Mouse (Mus musculus): ENCODE data around the gene Fscn2.
"Not testable (repeated sequence)": the region's sequence is repeated elsewhere in the genome, so short reads cannot be mapped to it uniquely, and the experiment has no call there.

Fscn2 gene

DNA sequence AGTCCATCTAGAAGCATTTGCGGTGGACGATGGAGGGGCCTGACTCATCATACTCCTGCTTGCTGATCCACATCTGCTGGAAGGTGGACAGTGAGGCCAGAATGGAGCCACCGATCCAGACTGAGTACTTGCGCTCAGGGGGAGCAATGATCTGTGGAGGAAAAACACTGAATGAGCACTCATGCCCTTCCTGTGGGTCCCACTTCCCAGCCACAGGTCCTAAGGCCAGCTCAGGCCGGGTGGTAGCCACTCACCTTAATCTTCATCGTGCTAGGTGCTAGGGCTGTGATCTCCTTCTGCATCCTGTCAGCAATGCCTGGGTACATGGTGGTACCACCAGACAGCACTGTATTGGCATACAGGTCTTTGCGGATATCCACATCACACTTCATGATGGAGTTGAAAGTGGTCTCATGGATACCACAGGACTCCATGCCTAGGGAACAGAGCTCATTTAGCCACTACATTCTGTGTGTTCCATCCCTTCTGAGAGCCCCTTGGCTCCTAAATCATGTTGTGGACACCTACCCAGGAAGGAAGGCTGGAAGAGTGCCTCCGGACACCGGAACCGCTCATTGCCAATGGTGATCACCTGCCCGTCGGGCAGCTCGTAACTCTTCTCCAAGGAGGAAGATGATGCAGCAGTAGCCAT is 14.8 kb upstream of the Fscn2 start:
- not testable (repeated sequence) for DNase-seq

GRCm38 (mm10) chr11:120347301-120347700 is 14.0 kb upstream of the Fscn2 start:
- no peak for DNase-seq

DNA sequence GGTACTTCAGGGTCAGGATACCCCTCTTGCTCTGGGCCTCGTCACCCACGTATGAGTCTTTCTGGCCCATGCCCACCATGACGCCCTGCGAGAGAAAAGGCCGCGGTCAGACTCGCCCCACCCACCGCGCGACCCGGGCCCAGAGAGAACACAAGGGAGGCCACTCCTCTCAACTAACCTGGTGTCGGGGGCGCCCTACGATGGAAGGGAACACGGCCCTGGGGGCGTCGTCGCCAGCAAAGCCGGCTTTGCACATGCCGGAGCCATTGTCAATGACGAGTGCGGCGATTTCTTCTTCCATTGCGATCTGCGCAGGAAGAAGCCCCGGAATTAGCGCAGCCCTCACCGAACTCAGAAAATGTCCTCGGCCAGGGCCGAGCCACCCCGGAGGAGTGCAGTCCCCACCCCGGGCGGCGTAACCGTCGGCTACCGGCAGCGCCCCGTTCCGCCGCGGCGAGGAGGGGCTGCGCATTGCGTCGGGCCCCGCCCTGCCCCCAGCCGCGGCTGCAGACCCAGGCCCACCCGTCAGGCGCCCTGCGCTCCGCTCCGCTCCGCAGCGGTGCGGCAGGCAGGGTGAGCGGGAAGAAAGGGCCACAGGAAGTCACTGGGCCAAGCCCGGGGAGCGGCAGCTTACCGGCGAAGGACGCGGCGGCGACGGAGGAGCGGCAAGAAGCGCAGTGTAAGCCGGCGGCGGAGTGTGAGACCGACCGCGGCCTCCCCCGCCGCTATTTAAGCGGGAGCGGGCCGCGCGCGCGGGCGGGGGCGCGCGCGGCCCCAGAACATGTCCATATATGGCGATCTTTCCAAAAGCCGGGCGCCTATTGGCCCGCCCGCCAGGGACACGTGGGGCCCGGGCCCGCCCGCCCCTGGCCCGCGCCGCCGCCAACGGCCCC is 13.3 kb upstream of the Fscn2 start, which contains the start of gene Actg1:
Actg1 (minus strand) TSS at position 752 of the 893 bp plus-strand sequence.
- peak; percentile 95 for DNase-seq

- DNase-seq, result peak; percentile 86
Measured at GRCm38 (mm10) chr11:120348684-120349370, 12.5 kb upstream of the Fscn2 start.

DNA sequence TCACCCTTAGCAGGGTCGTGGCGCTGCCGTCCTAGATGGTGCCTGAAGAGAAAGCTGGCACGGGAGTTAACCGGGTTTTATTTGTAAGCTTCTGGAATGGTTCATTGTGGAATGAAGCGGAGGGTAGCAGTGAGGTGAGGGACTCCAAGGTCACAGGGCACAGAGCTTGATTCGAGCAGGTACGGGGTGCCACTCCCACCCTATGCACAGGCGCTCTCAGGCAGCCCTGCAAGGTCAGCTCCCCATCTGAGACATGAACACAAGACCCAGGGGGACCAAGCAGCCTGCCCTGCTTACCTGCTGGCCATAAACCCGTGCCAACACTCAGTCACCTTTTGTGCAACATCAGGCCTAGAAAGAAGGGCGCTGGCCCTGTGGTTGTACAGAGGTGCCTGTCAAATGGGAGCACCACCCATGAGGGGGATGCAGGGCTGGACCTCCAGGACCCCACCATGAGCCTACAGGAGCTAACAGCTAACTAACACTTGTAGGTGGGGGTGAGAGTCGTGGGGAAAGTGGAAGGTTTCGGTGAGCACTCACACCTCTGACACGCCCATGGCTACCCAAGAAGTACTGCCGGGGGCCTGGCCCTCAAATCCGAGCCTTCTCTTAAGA is 11.9 kb upstream of the Fscn2 start:
- no peak for DNase-seq

- peak; percentile 95 for DNase-seq
Measured at GRCm38 (mm10) chr11:120349986-120350702, 11.2 kb upstream of the Fscn2 start.

- no peak for DNase-seq
Measured at GRCm38 (mm10) chr11:120350711-120351110, 10.6 kb upstream of the Fscn2 start.

DNA sequence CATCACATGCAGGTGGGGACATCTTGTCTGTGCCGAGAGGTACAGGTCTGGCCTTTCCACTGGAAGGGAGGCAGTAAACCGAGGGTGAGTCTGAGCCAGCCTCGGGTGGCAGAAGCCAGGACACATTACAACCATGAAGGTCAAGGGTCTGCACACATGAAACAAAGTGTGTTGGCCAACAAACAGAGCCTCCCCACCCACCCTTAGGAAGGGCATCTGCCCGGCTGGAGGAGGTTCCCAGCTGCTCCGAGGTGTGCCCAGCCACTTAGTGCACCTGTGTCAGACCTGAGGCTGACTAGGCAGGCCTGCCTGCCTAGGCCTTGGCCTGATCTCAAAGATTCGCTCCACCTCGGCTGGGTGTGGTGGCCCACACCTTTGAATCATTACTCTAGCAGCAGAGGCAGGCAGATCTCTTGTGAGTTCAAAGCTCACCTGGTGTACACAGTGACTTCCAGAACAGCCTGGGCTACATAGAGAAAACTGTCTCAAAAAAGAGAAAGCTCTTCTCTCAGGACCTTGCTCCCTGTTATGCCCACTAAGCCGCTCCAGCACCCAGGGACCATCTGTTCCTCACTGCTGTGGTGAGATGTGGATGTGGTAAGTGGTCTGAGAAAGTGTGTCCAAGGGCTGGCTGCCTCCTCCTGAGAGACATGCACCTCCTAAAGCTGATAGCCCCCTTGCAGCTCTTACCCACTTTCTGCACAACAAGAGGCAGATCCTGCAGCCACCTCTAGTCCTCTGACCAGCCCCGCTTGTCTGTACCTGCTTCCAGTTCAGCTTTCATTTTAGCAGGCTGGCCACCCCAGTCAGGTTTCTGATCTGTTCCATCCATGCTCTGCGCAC is 9.9 kb upstream of the Fscn2 start:
- no peak for DNase-seq

DNA sequence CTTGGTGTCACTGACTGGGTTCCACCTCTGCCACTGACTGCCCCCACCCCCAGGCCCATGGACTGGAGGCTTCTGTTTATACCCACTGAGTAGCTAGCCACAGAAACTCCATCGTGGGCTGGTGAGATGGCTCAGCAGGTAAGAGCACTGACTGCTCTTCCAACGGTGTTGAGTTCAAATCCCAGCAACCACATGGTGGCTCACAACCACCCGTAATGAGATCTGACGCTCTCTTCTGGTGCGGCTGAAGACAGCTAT is 9.3 kb upstream of the Fscn2 start:
- DNase-seq, result not testable (repeated sequence)

GRCm38 (mm10) chr11:120352571-120353290 is 8.6 kb upstream of the Fscn2 start:
- peak; percentile 85 for DNase-seq

DNA sequence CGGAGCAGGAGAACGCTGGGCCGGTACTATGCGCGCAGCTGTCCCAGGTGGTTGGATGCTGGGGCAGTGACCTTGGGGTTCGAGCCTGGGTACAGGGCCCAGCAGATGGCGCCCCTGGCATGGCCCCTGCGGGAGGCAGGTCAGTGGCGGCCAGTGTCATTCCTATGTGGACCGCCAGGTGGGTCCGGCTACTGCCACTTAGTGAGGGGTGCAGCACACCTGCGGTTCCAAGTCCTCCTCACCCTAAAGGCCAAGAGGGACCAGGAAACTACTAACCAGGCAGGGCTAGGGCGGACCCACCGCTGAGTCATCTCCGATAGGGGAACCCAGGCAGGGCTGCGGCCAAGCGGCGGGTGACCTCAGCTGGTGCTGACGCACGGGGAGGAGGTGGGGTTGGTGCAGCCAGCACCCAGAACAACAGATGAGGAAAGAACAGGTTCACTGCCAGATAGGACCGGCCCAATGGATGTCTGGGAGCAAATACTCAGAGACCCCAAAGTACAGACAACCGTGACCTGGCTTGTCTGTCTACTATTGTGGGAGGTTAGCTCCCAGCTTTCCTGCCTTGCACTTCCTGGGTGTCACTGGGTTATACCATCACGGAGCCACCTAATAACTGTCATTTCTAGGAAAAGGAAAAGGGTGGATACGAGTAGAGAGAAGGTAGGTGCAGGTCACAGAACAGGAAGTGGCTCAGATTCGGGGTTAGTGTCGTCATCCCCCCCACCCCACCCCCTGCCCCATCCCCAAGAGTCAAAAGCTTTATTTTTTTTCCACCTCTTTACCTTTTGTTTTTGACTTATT is 7.6 kb upstream of the Fscn2 start:
- DNase-seq, result peak; percentile 72

DNA sequence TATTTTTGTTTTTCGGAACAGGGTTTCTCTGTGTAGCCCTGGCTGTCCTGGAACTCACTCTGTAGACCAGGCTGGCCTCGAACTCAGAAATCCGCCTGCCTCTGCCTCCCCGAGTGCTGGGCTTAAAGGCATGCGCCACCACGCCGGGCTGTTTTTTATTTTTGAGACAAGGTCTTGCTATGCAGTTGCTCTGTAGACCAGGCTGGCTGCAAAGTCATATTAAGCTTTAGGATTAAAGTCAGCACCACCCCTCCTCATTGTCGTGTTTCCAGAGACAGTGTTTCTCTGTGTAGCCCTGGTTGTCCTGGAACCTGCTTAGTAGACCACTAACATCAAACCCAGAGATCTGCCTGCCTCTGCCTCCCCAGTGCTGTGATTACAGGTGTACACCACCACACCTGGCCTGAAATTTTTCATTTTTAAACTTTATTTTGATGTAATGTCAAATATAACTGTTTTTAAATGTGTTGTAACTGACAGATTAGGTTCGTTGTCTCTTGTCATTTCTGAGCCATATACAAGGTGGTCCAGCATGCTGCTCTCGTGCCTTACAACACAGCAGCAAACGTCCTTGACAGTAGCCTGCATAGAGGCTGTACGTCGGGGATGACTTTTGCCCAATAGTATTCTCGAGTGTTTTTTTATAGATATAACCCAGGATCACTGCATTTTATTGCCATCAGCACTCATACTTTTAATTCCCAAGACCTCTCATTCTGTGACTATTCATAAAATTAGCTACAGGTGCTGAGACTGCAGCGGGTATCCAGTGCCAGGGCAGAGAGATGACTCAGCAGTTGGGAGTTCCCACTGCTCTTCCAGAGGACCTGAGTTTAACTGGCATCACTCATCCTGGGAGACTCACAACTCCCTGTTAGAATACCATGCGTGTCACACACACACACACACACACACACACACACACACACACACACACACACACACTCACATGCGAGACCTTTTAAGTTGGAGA is 6.7 kb upstream of the Fscn2 start:
- no peak for DNase-seq

GRCm38 (mm10) chr11:120355277-120356039 is 5.9 kb upstream of the Fscn2 start:
- no peak for DNase-seq

- DNase-seq, result no peak
Measured at GRCm38 (mm10) chr11:120356319-120356840, 5.0 kb upstream of the Fscn2 start.

DNA sequence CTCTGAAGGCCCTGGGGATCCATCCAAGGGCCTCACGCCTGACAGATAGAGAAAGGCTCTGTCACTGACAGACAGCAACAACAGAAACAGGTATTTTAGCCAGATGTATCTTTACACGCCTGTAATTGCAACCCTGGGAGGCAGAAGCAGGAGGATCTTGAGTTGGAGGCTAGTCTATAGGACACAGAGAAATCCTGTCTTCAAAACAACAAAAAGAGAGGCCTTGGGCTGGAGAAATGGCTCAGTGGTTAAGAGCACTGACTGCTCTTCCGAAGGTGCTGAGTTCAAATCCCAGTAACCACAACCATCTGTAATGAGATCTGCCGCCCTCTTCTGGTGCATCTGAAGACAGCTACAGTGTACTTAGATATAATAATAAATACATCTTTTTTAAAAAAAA is 4.4 kb upstream of the Fscn2 start:
- DNase-seq, result no peak

DNA sequence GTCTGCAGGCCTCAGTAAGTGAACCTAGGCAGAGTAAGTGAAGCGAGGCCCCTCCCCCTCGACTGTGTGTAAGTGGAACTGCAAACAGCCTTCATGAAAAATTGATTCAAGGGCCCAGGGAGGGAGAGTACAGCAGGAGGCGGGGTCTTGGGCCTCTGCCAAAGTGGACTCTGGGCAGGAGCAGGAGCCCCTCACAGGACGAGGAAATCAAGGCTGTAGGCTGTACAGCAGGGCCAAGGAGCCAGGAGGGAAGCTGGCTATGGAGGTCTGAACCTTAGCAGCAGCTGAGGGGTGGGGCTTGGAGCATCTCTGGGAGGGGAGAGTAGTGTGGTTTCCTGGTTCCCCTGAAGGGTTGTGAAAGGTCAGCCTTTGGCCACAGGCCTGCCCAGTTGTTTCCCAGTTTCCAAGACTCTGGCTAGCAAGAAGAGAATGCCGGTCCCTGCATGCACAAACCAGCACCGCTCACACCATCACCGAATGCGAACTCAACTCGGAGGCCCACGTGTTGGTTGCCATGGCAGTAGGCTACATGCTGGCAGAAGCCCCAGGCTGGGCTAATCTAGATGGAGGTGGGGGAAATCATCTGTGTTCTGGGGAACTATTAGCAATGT is 3.4 kb upstream of the Fscn2 start:
- peak; percentile 86 for DNase-seq

DNA sequence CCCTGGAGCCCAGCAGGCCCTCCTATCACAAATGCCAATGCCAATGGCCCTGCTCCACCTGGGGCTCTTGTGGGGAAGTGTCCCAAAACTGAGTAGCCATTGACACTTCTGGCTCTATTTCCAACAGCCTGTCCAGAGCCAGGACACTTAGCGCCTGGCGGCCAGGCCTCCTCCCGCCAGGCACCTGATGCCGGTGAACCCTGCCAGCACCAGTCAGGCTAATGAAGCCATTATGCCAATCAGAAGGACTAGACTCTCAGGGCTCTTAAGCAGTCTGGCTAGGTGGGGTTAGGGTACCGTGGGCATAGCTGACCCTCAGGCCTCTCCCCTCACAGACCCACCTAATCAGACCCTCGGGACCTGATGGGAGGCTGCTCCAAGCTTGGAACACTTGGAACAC is 1.9 kb upstream of the Fscn2 start:
- DNase-seq, result no peak
